Mouse (Mus musculus): ENCODE results near the gene Itga6. TPM values are rescaled to one million over a fixed set of nuclear protein-coding genes. Genes with fewer than 3 reads are reported as not detected.

Itga6 gene
- polyA plus RNA-seq, 1 experiment from 2014 or later = 118 TPM

DNA sequence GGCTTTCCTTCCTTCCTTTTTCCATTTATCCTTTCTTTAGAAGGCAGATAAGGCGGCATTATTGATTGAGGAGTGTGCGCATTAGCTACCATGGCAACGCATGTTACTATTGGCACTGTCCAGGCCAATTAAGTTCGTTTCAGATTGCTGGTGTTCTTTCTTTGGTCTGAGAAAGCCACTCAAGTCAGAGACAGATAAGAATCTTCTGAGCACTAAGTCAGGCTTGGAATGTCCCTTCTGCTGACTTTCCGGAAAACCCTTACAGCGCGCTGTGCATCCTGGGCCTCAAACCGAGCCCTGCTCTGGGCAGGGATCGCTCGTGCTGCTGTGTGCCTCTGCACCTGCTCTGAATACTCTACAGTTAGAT lies 4.7 kb downstream of the Itga6 start:
- in situ Hi-C loops (cut with MboI; ENCODE audit: low pct_unique_long_range_greater_than_20kb) = no loop called here
- CTCF ChIA-PET = no interaction called here
- TF ChIP-seq CTCF (IDR thresholded peaks at IDR 0.05) = no peak
- H3K27me3 ChIP-seq = no peaks in the 10 kb centered on the region
- ATAC-seq = no peak
- DNase-seq (ENCODE audit: low read depth, low spot score) = no peak
- POLR2A ChIA-PET = no interaction called here

DNA sequence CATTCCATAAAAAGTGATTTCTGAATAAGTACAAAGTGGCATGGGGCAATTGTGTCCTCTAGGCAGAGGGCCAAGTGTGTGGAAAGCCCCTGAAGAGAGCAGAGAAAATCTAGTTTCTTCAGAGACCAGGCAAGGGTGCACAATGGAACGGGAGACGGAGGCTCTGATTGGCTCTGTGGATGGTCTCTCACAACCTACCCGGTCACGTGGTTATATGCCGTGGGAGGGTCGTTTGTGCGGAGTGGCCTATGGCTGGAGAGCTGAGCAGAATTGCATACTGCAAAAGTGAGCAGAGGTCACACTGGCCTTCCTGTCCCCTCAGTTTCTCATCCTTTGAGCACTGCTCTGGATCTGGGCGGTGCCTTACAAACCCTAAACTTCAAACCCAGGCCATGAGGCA lies 5.9 kb downstream of the Itga6 start:
- POLR2A ChIA-PET = no interaction called here
- ATAC-seq (no peak), DNase-seq (ENCODE audit: low read depth, low spot score) (no peak)
- in situ Hi-C loops (cut with MboI; ENCODE audit: low pct_unique_long_range_greater_than_20kb) = no loop called here
- H3K27me3 ChIP-seq = no peaks in the 10 kb centered on the region
- CTCF ChIA-PET = no interaction called here
- TF ChIP-seq CTCF (IDR thresholded peaks at IDR 0.05) = no peak

DNA sequence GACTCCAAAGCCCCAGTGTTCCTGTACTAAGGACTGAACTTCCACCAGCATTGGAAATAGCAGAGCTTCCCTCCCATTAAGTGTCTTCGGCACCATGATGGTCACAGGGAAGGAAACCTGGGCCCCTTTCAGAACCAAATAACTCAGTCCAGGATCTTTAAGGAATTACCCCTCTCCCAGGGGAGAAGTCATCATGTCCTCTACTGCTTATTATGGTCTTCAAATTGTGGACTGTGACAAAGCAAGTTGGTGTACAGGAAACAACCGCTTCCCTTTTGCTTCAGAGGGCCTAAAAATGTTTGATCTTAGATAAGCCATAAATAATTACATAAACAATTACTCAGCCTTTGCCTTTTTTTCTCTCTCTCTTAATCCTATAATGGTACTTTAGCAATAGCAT lies 6.4 kb downstream of the Itga6 start:
- POLR2A ChIA-PET = interaction anchor here (0.5 kb wide), 1 partner anchor 159 kb away, joined by 3 read pairs; no protein-coding TSS in a partner anchor
- no peaks in the 10 kb centered on the region for H3K27me3 ChIP-seq
- DNase-seq (ENCODE audit: low read depth, low spot score) = no peak
- CTCF ChIA-PET = no interaction called here
- ATAC-seq = no peak
- in situ Hi-C loops (cut with MboI; ENCODE audit: low pct_unique_long_range_greater_than_20kb) = no loop called here
- no peak for TF ChIP-seq CTCF (IDR thresholded peaks at IDR 0.05)

DNA sequence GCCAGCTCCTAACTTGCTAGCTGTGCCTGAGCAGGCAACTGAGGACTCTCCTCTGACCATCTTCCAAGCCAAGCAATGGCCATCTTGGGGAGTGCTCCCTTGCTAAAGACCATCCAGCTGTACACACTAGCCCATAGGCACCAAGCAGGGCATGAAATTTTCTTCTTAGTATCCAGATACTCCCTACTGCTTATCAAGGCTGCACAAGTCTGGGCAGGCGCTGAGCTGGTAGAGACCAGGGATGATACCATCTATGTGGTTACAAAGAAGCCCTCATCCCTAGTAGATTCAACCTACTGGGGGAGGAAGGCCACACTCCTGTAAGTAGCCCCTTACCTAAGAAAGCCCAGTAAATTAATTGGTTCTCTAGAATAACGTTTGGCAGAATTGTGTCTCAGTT lies 7.0 kb downstream of the Itga6 start:
- no peaks in the 10 kb centered on the region for H3K27me3 ChIP-seq
- ChIA-PET POLR2A (interaction anchor here (0.5 kb wide), 1 partner anchor 159 kb away, joined by 3 read pairs; no protein-coding TSS in a partner anchor), CTCF (interaction anchor here (1.0 kb wide), 1 partner anchor 10 kb away, joined by 4 read pairs; no protein-coding TSS in a partner anchor)
- in situ Hi-C loops (cut with MboI; ENCODE audit: low pct_unique_long_range_greater_than_20kb) = no loop called here
- ATAC-seq (no peak), DNase-seq (ENCODE audit: low read depth, low spot score) (no peak)
- TF ChIP-seq CTCF (IDR thresholded peaks at IDR 0.05) = no peak

DNA sequence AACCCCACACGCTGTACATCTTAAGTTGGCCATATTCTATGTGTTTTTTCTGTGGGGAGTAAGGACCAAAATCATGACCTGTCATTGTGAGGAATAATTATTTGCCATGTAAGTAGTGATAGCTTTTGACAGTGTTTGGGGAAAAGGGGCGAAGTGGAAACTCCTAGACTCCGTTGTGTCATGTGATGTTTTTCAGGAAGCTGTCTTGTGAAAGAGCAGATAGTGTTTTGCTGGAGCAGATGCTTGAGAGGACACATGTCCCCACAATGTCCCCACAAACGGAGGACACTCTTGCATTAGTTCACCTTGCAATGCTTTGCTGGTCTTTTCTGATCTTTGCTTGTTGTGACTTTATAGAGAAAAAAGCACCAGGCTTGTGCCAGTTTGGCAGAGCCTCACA lies 7.7 kb downstream of the Itga6 start:
- ATAC-seq (no peak), DNase-seq (ENCODE audit: low read depth, low spot score) (no peak)
- ChIA-PET CTCF (interaction anchor here (1.0 kb wide), 1 partner anchor 11 kb away, joined by 4 read pairs; no protein-coding TSS in a partner anchor), POLR2A (no interaction called here)
- in situ Hi-C loops (cut with MboI; ENCODE audit: low pct_unique_long_range_greater_than_20kb) = no loop called here
- no peak for TF ChIP-seq CTCF (IDR thresholded peaks at IDR 0.05)
- no peaks in the 10 kb centered on the region for H3K27me3 ChIP-seq

DNA sequence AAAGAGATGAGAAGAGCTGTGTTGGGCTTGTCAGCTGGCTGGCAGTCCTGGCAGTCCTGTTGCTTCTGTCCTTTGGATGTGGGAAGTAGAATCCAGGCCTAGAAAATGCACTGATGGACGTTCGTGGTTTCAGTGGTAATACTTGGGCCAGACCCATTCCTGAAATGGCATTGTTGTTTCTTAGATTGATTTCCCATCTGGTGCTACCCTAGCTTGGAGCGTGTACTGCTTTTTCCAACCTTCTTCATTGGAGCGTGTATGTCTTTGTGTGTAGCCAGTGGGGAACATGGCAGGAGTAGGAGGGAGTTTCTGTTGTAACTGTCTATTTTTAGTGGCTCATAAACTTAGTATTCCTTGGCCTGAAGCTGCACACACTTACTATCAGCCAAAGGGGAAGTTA lies 10.3 kb downstream of the Itga6 start:
- no peak for DNase-seq (ENCODE audit: low read depth, low spot score)
- H3K27me3 ChIP-seq = no peaks in the 10 kb centered on the region
- in situ Hi-C loops (cut with MboI; ENCODE audit: low pct_unique_long_range_greater_than_20kb) = no loop called here
- POLR2A ChIA-PET = no interaction called here
- CTCF ChIA-PET = interaction anchor here (1.6 kb wide), 1 partner anchor 159 kb away, joined by 3 read pairs; no protein-coding TSS in a partner anchor
- ATAC-seq = no peak
- TF ChIP-seq CTCF (IDR thresholded peaks at IDR 0.05) = no peak

DNA sequence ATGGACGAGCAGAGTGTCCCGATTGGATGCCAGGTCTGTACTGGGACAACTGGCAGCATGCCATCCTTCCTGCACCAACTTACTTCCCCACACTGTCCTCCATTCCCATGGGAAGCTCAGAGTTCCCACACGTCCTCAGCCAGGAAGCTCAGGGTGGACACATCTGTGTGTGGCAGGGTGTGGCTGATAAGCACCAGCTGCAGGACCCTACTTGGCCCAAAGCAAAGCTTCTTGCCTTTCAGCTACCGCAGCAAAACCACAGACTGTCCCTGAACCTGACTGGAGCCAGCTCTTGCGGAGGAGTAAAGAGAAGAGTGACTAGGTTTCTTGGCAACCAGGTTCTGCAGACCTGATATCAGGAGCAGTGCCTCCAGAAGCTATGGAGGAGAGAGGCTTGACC lies 11.7 kb downstream of the Itga6 start:
- ATAC-seq = no peak
- H3K27me3 ChIP-seq = no peaks in the 10 kb centered on the region
- CTCF ChIA-PET = interaction anchor here (1.3 kb wide), 1 partner anchor 16 kb away, joined by 3 read pairs; no protein-coding TSS in a partner anchor
- POLR2A ChIA-PET = no interaction called here
- in situ Hi-C loops (cut with MboI; ENCODE audit: low pct_unique_long_range_greater_than_20kb) = no loop called here
- DNase-seq (ENCODE audit: low read depth, low spot score) = no peak
- no peak for TF ChIP-seq CTCF (IDR thresholded peaks at IDR 0.05)

DNA sequence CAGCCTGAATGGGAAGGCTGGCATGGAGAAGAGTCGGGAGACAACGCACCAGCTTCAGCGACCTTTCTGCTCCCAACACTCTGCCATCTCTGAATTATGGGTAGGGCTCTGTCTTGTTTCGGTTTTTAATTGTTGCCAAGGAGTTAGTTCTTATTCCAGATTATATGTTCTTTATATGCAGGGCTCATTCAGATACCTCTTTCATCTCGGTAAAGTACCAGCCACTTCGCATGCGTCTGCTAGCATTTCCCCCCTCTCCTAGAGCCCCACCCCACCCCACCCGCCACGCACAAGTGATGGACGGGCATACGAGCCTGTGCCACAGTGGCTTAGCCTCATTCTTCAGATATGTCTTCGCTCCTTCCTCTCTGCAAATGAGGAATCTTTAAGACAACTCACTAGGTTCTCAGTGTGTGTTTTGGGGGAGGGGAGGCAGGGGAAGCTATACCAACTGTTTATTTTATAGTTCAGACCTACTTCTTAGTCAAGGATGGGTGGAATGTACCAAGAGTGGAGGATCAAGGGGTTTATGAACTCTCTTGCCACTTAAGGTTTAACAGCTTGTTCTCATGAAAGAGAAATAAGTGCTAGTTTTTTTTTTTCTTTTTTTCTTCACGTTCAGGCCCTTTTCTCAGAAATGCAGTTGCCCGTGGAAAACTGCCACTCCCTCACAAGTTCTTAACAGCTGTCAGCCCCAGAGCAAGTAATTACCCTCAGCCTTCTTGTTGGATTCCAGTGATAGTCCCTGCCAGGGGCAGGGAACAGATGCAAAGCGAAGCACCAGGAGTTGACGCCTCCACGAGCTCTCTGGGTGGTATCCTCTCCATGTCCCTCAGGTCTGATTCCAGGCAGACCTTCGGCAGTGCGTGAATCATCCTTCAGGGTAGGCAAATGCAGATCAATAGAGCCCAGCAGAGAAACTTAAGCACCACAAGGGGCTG lies 13.4 kb downstream of the Itga6 start:
- in situ Hi-C loops (cut with MboI; ENCODE audit: low pct_unique_long_range_greater_than_20kb) = no loop called here
- no peak for ATAC-seq
- POLR2A ChIA-PET = no interaction called here
- H3K27me3 ChIP-seq = no peaks in the 10 kb centered on the region
- DNase-seq (ENCODE audit: low read depth, low spot score) = no peak
- TF ChIP-seq CTCF (IDR thresholded peaks at IDR 0.05) = no peak
- CTCF ChIA-PET = interaction anchor here (1.4 kb wide), 1 partner anchor 19 kb away, joined by 4 read pairs; no protein-coding TSS in a partner anchor

DNA sequence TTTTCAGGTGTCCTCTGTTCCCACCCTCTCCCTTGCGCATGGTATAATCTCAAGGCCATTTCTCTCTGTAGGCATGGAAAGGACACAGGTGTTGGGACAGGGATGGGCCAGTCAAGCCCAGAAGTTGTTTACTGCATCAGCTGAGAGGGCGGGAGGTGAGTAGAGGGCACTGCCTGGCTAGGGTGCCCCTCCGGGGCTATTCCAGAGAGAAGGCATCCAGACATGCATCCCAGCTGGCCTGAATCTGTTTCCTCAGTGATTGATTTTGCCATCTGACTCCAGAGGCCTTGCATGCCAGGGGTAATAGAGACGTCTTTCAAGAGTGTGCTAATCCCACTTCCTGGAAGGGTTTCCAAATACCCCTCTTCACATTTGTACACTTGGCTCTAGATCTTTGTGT lies 14.7 kb downstream of the Itga6 start:
- TF ChIP-seq CTCF (IDR thresholded peaks at IDR 0.05) = no peak
- ChIA-PET CTCF (interaction anchor here (1.4 kb wide), 1 partner anchor 20 kb away, joined by 4 read pairs; no protein-coding TSS in a partner anchor), POLR2A (no interaction called here)
- ATAC-seq = no peak
- H3K27me3 ChIP-seq = no peaks in the 10 kb centered on the region
- in situ Hi-C loops (cut with MboI; ENCODE audit: low pct_unique_long_range_greater_than_20kb) = no loop called here
- DNase-seq (ENCODE audit: low read depth, low spot score) = no peak

DNA sequence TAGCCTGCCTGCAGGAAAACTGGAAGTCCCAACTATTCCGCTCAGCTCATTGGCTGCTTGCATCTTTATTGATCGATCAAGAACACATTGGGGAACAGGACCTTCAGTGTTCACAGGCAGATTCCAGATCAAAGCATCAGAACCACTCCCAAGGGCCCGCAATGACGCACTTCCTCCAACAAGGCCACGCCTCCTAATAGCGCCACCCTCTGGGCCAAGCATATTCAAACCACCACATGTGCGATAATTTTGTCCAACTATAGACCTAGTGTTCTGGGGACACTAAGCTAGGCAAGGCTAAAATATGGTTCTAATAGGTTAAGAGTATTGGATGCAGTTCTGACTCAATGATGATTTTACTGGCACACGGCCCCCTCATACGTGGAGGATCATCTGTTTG lies 15.7 kb downstream of the Itga6 start:
- no peak for ATAC-seq

DNA sequence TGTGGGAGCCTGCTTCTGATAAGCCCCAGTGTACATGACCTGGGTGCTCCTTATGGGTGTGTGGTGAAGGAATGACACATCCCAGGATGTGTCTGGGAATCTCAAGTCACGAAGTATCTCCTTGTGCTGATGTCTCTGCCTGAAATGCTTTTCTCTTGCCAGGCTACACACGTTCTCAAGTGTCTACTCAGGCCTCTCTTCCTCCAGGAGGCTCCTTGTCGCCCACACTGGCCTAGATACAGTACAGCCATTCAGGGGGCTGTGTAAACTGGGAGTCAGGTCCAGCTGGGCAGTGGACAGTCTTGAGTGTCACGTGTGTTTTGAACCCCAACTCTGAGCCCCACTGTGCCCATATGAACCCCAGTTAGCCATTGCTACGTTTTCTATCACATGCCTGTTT lies 19.1 kb downstream of the Itga6 start:
- POLR2A ChIA-PET = no interaction called here

More for the DNA sequence above, 15.7 kb downstream of the Itga6 start:
- CTCF ChIA-PET = no interaction called here
- TF ChIP-seq CTCF (IDR thresholded peaks at IDR 0.05) = no peak
- no peak for DNase-seq (ENCODE audit: low read depth, low spot score)
- H3K27me3 ChIP-seq = no peaks in the 10 kb centered on the region
- POLR2A ChIA-PET = no interaction called here
- in situ Hi-C loops (cut with MboI; ENCODE audit: low pct_unique_long_range_greater_than_20kb) = no loop called here

More for the DNA sequence above, 19.1 kb downstream of the Itga6 start:
- ATAC-seq (no peak), DNase-seq (ENCODE audit: low read depth, low spot score) (no peak)
- no peaks in the 10 kb centered on the region for H3K27me3 ChIP-seq
- CTCF ChIA-PET = interaction anchor here (1.6 kb wide), 1 partner anchor 12 kb away, joined by 3 read pairs; no protein-coding TSS in a partner anchor
- no peak for TF ChIP-seq CTCF (IDR thresholded peaks at IDR 0.05)
- in situ Hi-C loops (cut with MboI; ENCODE audit: low pct_unique_long_range_greater_than_20kb) = no loop called here
